Mouse (Mus musculus): ENCODE data around the gene Ube2l3.
"Not testable (repeated sequence)": the region's sequence is repeated elsewhere in the genome, so short reads cannot be mapped to it uniquely, and the experiment has no call there.

GRCm38 (mm10) chr16:17165478-17165877, 37.0 kb downstream of the Ube2l3 start:
- TF ChIP-seq GATA1, TAL1 (IDR thresholded peaks at IDR 0.05; ENCODE audit: low read length): not testable (repeated sequence)
